Mouse (Mus musculus) thymus, postnatal 4 days (tissue): ENCODE data around the gene Olfr1339.

ENCODE experiments used
- DNase-seq: peaks from one replicate; pipeline ENCODE4 v3.0.0; 2021

The Olfr1339 gene

GRCm38 (mm10) chr4:118731875-118732274, at the start of gene Olfr1339:
Gene Olfr1339, plus strand, starts transcription at chr4:118732175.
- no peak for DNase-seq

GRCm38 (mm10) chr4:118687086-118687485, 44.9 kb upstream of the Olfr1339 start:
- DNase-seq: no peak

GRCm38 (mm10) chr4:118692412-118692973, 39.5 kb upstream of the Olfr1339 start, which contains the start of gene Olfr1342:
Gene Olfr1342, minus strand, starts transcription at chr4:118692756.
- peak; percentile 47 for DNase-seq

- DNase-seq: no peak
Observed at GRCm38 (mm10) chr4:118693812-118694211, 38.2 kb upstream of the Olfr1339 start.

- DNase-seq: no peak
Observed at GRCm38 (mm10) chr4:118703223-118703622, 28.8 kb upstream of the Olfr1339 start, which contains the start of gene Olfr1341. Gene Olfr1341, plus strand, starts transcription at chr4:118703523.

- DNase-seq: no peak
Observed at GRCm38 (mm10) chr4:118708086-118708485, 23.9 kb upstream of the Olfr1339 start.

GRCm38 (mm10) chr4:118711656-118712055, 20.3 kb upstream of the Olfr1339 start:
- no peak for DNase-seq

- DNase-seq: no peak
Observed at GRCm38 (mm10) chr4:118719838-118720237, 12.1 kb upstream of the Olfr1339 start, which contains the start of gene Olfr1340. Gene Olfr1340, plus strand, starts transcription at chr4:118720138.

- DNase-seq: peak; percentile 60
Observed at GRCm38 (mm10) chr4:118721742-118722483, 10.1 kb upstream of the Olfr1339 start.

- DNase-seq: no peak
Observed at GRCm38 (mm10) chr4:118739574-118739973, 7.6 kb downstream of the Olfr1339 start.

GRCm38 (mm10) chr4:118740988-118741698, 9.2 kb downstream of the Olfr1339 start:
- DNase-seq: no peak

- no peak for DNase-seq
Observed at GRCm38 (mm10) chr4:118741881-118742280, 9.9 kb downstream of the Olfr1339 start.

GRCm38 (mm10) chr4:118758637-118759036, 26.7 kb downstream of the Olfr1339 start, which contains the start of gene Olfr1338:
Gene Olfr1338, minus strand, starts transcription at chr4:118758737.
- no peak for DNase-seq

GRCm38 (mm10) chr4:118782486-118782885, 50.5 kb downstream of the Olfr1339 start, which contains the start of gene Olfr1337:
Gene Olfr1337, minus strand, starts transcription at chr4:118782586.
- no peak for DNase-seq
